Mouse (Mus musculus): Measurements from ENCODE around the gene 1600014C23Rik.

Gene 1600014C23Rik

GRCm38 (mm10) chr17:45709829-45710228 is 23.8 kb downstream of the 1600014C23Rik start:
- Histone ChIP-seq H3K4me3 (replicated peaks; ENCODE audit: low read length) (no peak overlapping the region), H3K36me3 (ENCODE audit: insufficient read depth, low read length) (no peaks in the 10 kb centered on the region), H3K27me3 (ENCODE audit: insufficient read depth, low read length) (peaks cover 18% of the 10 kb centered on the region), H3K4me1 (replicated peaks; ENCODE audit: low read depth, low read length) (peaks cover 4% of the 10 kb centered on the region; the same call in 1 of the 2 replicates), H3K9me3 (ENCODE audit: low read length) (no peaks in the 10 kb centered on the region)
- TF ChIP-seq CTCF (conservative IDR thresholded peaks at IDR 0.05; ENCODE audit: low read length) = no peak
- no peak for TF ChIP-seq NANOG (IDR thresholded peaks at IDR 0.05; ENCODE audit: borderline replicate concordance, low read length)
- TF ChIP-seq POU5F1 (IDR thresholded peaks at IDR 0.05; ENCODE audit: borderline replicate concordance, low read length) = no peak

GRCm38 (mm10) chr17:45708179-45708578 is 25.5 kb downstream of the 1600014C23Rik start:
- Histone ChIP-seq H3K36me3 (ENCODE audit: insufficient read depth, low read length) (no peaks in the 10 kb centered on the region), H3K4me1 (replicated peaks; ENCODE audit: low read depth, low read length) (peaks cover 9% of the 10 kb centered on the region), H3K4me3 (replicated peaks; ENCODE audit: low read length) (no peak overlapping the region), H3K9me3 (ENCODE audit: low read length) (no peaks in the 10 kb centered on the region), H3K27me3 (ENCODE audit: insufficient read depth, low read length) (peaks cover 18% of the 10 kb centered on the region)
- TF ChIP-seq POU5F1 (IDR thresholded peaks at IDR 0.05; ENCODE audit: borderline replicate concordance, low read length) (no peak), NANOG (IDR thresholded peaks at IDR 0.05; ENCODE audit: borderline replicate concordance, low read length) (no peak), CTCF (conservative IDR thresholded peaks at IDR 0.05; ENCODE audit: low read length) (no peak)

- H3K4me1 ChIP-seq (replicated peaks; ENCODE audit: low read depth, low read length) = peaks cover 12% of the 10 kb centered on the region
- no peaks in the 10 kb centered on the region for H3K9me3 ChIP-seq (ENCODE audit: low read length)
- H3K36me3 ChIP-seq (ENCODE audit: insufficient read depth, low read length) = no peaks in the 10 kb centered on the region
- no peak overlapping the region for H3K4me3 ChIP-seq (replicated peaks; ENCODE audit: low read length)
- TF ChIP-seq CTCF (conservative IDR thresholded peaks at IDR 0.05; ENCODE audit: low read length) (0 out of 2 replicates have a peak, but pooled peaks have one; percentile 14), POU5F1 (IDR thresholded peaks at IDR 0.05; ENCODE audit: borderline replicate concordance, low read length) (no peak)
- H3K27me3 ChIP-seq (ENCODE audit: insufficient read depth, low read length) = peaks cover 18% of the 10 kb centered on the region
These were observed 26.3 kb downstream of the 1600014C23Rik start for GRCm38 (mm10) chr17:45707376-45707775.

- no peak overlapping the region for H3K4me3 ChIP-seq (replicated peaks; ENCODE audit: low read length)
- peaks cover 13% of the 10 kb centered on the region for H3K4me1 ChIP-seq (replicated peaks; ENCODE audit: low read depth, low read length)
- H3K9me3 ChIP-seq (ENCODE audit: low read length) = no peaks in the 10 kb centered on the region
- no peaks in the 10 kb centered on the region for H3K36me3 ChIP-seq (ENCODE audit: insufficient read depth, low read length)
- peaks cover 18% of the 10 kb centered on the region for H3K27me3 ChIP-seq (ENCODE audit: insufficient read depth, low read length)
- TF ChIP-seq CTCF (conservative IDR thresholded peaks at IDR 0.05; ENCODE audit: low read length) = no peak
- no peak for TF ChIP-seq POU5F1 (IDR thresholded peaks at IDR 0.05; ENCODE audit: borderline replicate concordance, low read length)
- no peak for TF ChIP-seq NANOG (IDR thresholded peaks at IDR 0.05; ENCODE audit: borderline replicate concordance, low read length)
These were observed 26.8 kb downstream of the 1600014C23Rik start for GRCm38 (mm10) chr17:45706796-45707195.

GRCm38 (mm10) chr17:45703187-45703586 is 30.5 kb downstream of the 1600014C23Rik start:
- Histone ChIP-seq H3K36me3 (ENCODE audit: insufficient read depth, low read length) (peaks cover 15% of the 10 kb centered on the region), H3K4me1 (replicated peaks; ENCODE audit: low read depth, low read length) (peaks cover 38% of the 10 kb centered on the region), H3K9me3 (ENCODE audit: low read length) (no peaks in the 10 kb centered on the region), H3K4me3 (replicated peaks; ENCODE audit: low read length) (no peak overlapping the region), H3K27me3 (ENCODE audit: insufficient read depth, low read length) (peaks cover 4% of the 10 kb centered on the region; the same call in 1 of the 2 replicates)
- no peak for TF ChIP-seq NANOG (IDR thresholded peaks at IDR 0.05; ENCODE audit: borderline replicate concordance, low read length)
- no peak for TF ChIP-seq POU5F1 (IDR thresholded peaks at IDR 0.05; ENCODE audit: borderline replicate concordance, low read length)
- TF ChIP-seq CTCF (conservative IDR thresholded peaks at IDR 0.05; ENCODE audit: low read length) = no peak

- H3K27me3 ChIP-seq (ENCODE audit: insufficient read depth, low read length) = no peaks in the 10 kb centered on the region
- no peak overlapping the region for H3K4me3 ChIP-seq (replicated peaks; ENCODE audit: low read length)
- H3K9me3 ChIP-seq (ENCODE audit: low read length) = no peaks in the 10 kb centered on the region
- TF ChIP-seq CTCF (conservative IDR thresholded peaks at IDR 0.05; ENCODE audit: low read length) = no peak
- TF ChIP-seq POU5F1 (IDR thresholded peaks at IDR 0.05; ENCODE audit: borderline replicate concordance, low read length) = no peak
- no peak for TF ChIP-seq NANOG (IDR thresholded peaks at IDR 0.05; ENCODE audit: borderline replicate concordance, low read length)
- H3K36me3 ChIP-seq (ENCODE audit: insufficient read depth, low read length) = peaks cover 21% of the 10 kb centered on the region
- H3K4me1 ChIP-seq (replicated peaks; ENCODE audit: low read depth, low read length) = peaks cover 45% of the 10 kb centered on the region
These were observed 31.4 kb downstream of the 1600014C23Rik start for GRCm38 (mm10) chr17:45702254-45702653.

- no peaks in the 10 kb centered on the region for H3K27me3 ChIP-seq (ENCODE audit: insufficient read depth, low read length)
- H3K4me3 ChIP-seq (replicated peaks; ENCODE audit: low read length) = no peak overlapping the region
- no peak for TF ChIP-seq NANOG (IDR thresholded peaks at IDR 0.05; ENCODE audit: borderline replicate concordance, low read length)
- TF ChIP-seq CTCF (conservative IDR thresholded peaks at IDR 0.05; ENCODE audit: low read length) = no peak
- TF ChIP-seq POU5F1 (IDR thresholded peaks at IDR 0.05; ENCODE audit: borderline replicate concordance, low read length) = no peak
- no peaks in the 10 kb centered on the region for H3K9me3 ChIP-seq (ENCODE audit: low read length)
- H3K4me1 ChIP-seq (replicated peaks; ENCODE audit: low read depth, low read length) = peaks cover 55% of the 10 kb centered on the region
- H3K36me3 ChIP-seq (ENCODE audit: insufficient read depth, low read length) = peaks cover 21% of the 10 kb centered on the region
These were observed 32.4 kb downstream of the 1600014C23Rik start for GRCm38 (mm10) chr17:45701236-45701591.

- H3K4me3 ChIP-seq (replicated peaks; ENCODE audit: low read length) = peak overlapping the region; percentile 29; the same call in 1 of the 2 replicates
- H3K27me3 ChIP-seq (ENCODE audit: insufficient read depth, low read length) = no peaks in the 10 kb centered on the region
- H3K4me1 ChIP-seq (replicated peaks; ENCODE audit: low read depth, low read length) = peaks cover 59% of the 10 kb centered on the region
- TF ChIP-seq NANOG (IDR thresholded peaks at IDR 0.05; ENCODE audit: borderline replicate concordance, low read length) (no peak), CTCF (conservative IDR thresholded peaks at IDR 0.05; ENCODE audit: low read length) (no peak), POU5F1 (IDR thresholded peaks at IDR 0.05; ENCODE audit: borderline replicate concordance, low read length) (no peak)
- no peaks in the 10 kb centered on the region for H3K9me3 ChIP-seq (ENCODE audit: low read length)
- H3K36me3 ChIP-seq (ENCODE audit: insufficient read depth, low read length) = peaks cover 21% of the 10 kb centered on the region
These were observed 33.0 kb downstream of the 1600014C23Rik start for GRCm38 (mm10) chr17:45700496-45701235.

Data from E14TG2a.4 (cell line).